Mouse (Mus musculus): ENCODE results near the gene Rph3al. TPM values are rescaled to one million over a fixed set of nuclear protein-coding genes. Genes with fewer than 3 reads are reported as not detected.

Rph3al gene
- polyA plus RNA-seq, 1 experiment from 2014 or later, result 1.7 TPM

DNA sequence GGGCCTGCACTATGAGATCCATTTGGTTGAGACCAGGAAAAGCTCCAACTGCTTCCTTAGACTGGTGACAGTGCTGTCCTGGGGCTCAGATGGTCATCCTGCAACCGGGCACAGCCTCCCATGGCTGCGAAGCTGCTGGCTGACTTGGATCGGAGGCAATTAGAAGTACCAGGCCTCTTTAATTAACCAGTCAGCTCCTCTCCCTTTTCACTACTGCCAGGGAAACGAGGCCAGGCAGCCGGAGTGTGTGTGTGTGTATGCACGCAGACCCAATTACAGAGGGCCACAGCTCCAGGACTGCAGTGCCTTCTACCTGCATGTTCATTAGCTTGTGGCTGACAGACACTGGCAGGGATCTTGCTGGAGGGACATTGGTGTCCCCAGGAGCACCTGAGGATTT lies 36.9 kb downstream of the Rph3al start:
- Histone ChIP-seq H3K4me1 (peaks cover 18% of the 10 kb centered on the region), H3K9me3 (peaks cover 4% of the 10 kb centered on the region; the same call in 1 of the 2 replicates), H3K4me2 (no peak overlapping the region), H3K27ac (peak overlapping the region; percentile 50), H3K27me3 (0 out of 2 replicates have a peak, but pooled peaks cover under 1% of the 10 kb centered on the region), H3K4me3 (replicated peaks) (no peak overlapping the region), H3K9ac (no peak overlapping the region), H3K36me3 (replicated peaks) (no peaks in the 10 kb centered on the region)
- 45% methylated on average over 6 of the region's 6 CpGs for WGBS
- ATAC-seq (ENCODE audit: low FRiP score), result no peak

DNA sequence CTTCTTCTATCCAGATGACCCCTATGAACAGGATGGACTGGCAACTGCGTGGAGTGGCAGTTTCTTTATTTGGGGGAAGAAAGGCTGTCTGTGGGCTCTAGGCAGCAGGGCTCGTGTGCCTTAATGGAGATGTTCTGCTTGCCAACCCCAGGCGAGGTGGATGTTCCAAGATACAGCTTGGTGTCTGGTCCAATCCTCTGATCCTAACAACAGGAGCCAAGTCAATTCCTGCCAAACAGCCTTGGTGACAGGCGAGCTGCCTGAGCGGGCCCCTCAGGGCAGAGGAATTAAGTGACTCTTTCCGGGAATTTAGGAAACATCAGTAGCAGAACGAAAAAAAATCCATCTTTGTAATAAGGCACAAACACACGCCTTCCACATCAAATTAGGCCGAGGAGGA lies 38.6 kb downstream of the Rph3al start:
- Histone ChIP-seq H3K4me1 (peaks cover 14% of the 10 kb centered on the region), H3K36me3 (replicated peaks) (no peaks in the 10 kb centered on the region), H3K4me3 (replicated peaks) (no peak overlapping the region), H3K27me3 (0 out of 2 replicates have a peak, but pooled peaks cover 6% of the 10 kb centered on the region), H3K27ac (no peak overlapping the region), H3K9ac (no peak overlapping the region), H3K4me2 (no peak overlapping the region), H3K9me3 (peaks cover 4% of the 10 kb centered on the region; the same call in 1 of the 2 replicates)
- ATAC-seq (ENCODE audit: low FRiP score), result no peak
- WGBS, result 58% methylated on average over 9 of the region's 9 CpGs

DNA sequence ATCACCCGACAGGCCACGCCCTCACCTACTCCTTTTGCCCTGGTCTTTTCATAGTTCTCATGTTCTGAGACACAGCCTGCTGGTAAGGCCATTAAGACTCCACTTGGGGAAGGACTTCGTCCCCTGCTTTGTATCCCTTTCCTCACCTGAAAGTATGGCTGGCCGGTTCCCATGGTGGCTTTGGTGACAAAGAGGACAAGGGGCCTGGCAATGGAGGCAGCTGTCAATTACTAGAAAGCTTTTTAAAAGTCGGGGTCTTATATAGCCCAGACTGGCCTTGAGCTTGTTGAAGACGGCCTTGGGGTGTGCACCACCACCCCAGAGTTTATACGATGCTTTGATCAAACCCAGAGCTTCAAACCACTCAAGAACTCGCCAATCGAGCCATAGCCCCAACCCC lies 39.7 kb downstream of the Rph3al start:
- no peaks in the 10 kb centered on the region for H3K36me3 ChIP-seq (replicated peaks)

DNA sequence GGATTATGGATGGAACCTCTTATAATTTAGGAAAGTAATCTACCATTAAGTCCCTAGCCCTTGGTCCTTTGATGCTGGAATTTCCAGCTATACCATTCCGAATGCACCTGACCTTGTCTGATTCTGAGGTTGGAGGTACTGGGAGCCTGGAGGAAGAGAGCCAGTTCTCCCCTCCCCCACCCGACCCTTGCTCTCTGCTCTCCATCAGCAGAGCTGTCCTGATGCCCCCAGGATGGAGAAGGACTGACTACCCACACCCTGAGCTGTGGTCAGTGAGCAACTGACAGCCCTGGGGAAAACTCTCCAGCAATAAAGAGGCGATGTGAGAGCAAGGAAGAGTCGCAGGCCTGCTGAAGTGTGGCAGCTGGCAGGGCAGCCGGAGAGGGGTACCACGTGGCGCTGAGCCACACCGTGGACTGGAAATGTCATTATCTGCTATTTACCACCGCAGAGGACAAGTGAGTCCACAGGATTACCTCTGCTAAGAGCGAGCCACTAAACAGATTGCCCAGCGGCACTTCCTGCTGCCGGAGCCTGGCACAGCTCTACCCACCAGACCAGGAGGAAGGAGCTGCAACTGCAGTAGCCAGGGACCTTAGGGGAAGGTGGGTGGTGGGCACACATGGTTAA lies 43.3 kb downstream of the Rph3al start:
- Histone ChIP-seq H3K27me3 (0 out of 2 replicates have a peak, but pooled peaks cover 6% of the 10 kb centered on the region), H3K4me1 (peaks cover 9% of the 10 kb centered on the region), H3K9me3 (no peaks in the 10 kb centered on the region), H3K4me3 (replicated peaks) (no peak overlapping the region), H3K9ac (no peak overlapping the region), H3K27ac (no peak overlapping the region), H3K4me2 (no peak overlapping the region), H3K36me3 (replicated peaks) (no peaks in the 10 kb centered on the region)
- WGBS, result 77% methylated on average over 12 of the region's 12 CpGs
- ATAC-seq (ENCODE audit: low FRiP score), result no peak

More for the DNA sequence above, 39.7 kb downstream of the Rph3al start:
- H3K4me1 ChIP-seq, result peaks cover 14% of the 10 kb centered on the region; the same call in 1 of the 2 replicates
- 0 out of 2 replicates have a peak, but pooled peaks cover 6% of the 10 kb centered on the region for H3K27me3 ChIP-seq
- H3K27ac ChIP-seq, result no peak overlapping the region
- H3K4me2 ChIP-seq, result no peak overlapping the region
- no peak overlapping the region for H3K9ac ChIP-seq
- no peak overlapping the region for H3K4me3 ChIP-seq (replicated peaks)
- ATAC-seq (ENCODE audit: low FRiP score), result no peak
- H3K9me3 ChIP-seq, result peaks cover 2% of the 10 kb centered on the region; the same call in 1 of the 2 replicates
- WGBS, result 92% methylated on average over 9 of the region's 9 CpGs

DNA sequence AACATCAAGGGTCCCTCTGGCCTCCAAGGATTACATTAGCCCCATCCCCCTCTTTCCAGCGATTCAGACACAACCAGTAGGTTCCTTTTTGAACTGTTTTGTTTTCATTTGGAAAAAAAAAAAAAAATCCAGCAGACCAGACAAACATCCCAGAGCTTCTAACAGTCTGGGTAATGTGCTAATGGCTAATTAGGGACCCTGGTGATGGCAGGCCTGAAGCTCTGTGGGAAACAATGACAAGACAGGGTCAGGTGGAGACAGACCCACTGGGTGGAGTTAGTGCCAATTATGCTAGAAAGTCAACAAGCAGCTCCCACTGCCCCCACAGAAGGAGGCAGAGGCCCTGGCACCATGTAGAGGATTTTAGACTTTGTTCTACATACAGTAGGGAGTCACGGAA lies 44.3 kb downstream of the Rph3al start:
- WGBS, result 62% methylated on average over 2 of the region's 2 CpGs
- Histone ChIP-seq H3K4me3 (replicated peaks) (no peak overlapping the region), H3K4me1 (peaks cover 9% of the 10 kb centered on the region), H3K36me3 (replicated peaks) (no peaks in the 10 kb centered on the region), H3K9ac (no peak overlapping the region), H3K27me3 (0 out of 2 replicates have a peak, but pooled peaks cover 6% of the 10 kb centered on the region), H3K4me2 (no peak overlapping the region), H3K27ac (no peak overlapping the region), H3K9me3 (no peaks in the 10 kb centered on the region)
- no peak for ATAC-seq (ENCODE audit: low FRiP score)

- Histone ChIP-seq H3K4me1 (no peaks in the 10 kb centered on the region; the same call in 1 of the 2 replicates), H3K4me3 (replicated peaks) (no peak overlapping the region), H3K9ac (no peak overlapping the region), H3K9me3 (no peaks in the 10 kb centered on the region), H3K27ac (no peak overlapping the region), H3K27me3 (no peaks in the 10 kb centered on the region), H3K4me2 (no peak overlapping the region), H3K36me3 (replicated peaks) (no peaks in the 10 kb centered on the region)
- WGBS, result 90% methylated on average over 3 of the region's 3 CpGs
- ATAC-seq (ENCODE audit: low FRiP score), result no peak
These were observed 50.9 kb downstream of the Rph3al start for GRCm38 (mm10) chr11:75887349-75887748.

GRCm38 (mm10) chr11:75881234-75881633 lies 57.0 kb downstream of the Rph3al start:
- Histone ChIP-seq H3K27me3 (no peaks in the 10 kb centered on the region), H3K4me2 (no peak overlapping the region), H3K4me1 (peaks cover 5% of the 10 kb centered on the region; the same call in 1 of the 2 replicates), H3K36me3 (replicated peaks) (no peaks in the 10 kb centered on the region), H3K9ac (no peak overlapping the region), H3K9me3 (no peaks in the 10 kb centered on the region), H3K4me3 (replicated peaks) (no peak overlapping the region), H3K27ac (no peak overlapping the region)
- 91% methylated on average over 3 of the region's 3 CpGs for WGBS
- ATAC-seq (ENCODE audit: low FRiP score), result no peak

DNA sequence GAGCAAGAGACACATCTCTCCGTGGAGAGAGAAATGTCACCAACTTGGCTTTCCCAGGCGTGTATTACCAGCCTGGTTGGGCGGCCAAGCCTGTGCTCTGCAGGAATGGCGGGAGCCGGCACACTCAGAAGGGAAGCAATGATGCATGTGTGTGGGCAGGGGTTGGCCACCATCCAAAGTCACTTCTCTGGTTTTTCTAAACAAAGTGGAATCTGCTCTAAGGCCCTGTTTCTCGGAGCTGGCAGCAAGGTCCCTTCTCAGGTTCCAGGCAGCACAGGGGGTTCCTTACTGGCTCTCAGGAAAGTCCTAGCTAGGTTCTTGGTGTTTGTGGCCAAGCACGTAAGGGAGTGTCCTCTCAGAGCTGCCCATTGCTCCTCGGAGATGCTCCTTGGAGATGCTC lies 58.2 kb downstream of the Rph3al start:
- no peaks in the 10 kb centered on the region for H3K36me3 ChIP-seq (replicated peaks)
- no peaks in the 10 kb centered on the region for H3K9me3 ChIP-seq
- H3K4me2 ChIP-seq, result no peak overlapping the region
- ATAC-seq (ENCODE audit: low FRiP score), result no peak
- no peaks in the 10 kb centered on the region for H3K27me3 ChIP-seq
- no peak overlapping the region for H3K4me3 ChIP-seq (replicated peaks)
- no peak overlapping the region for H3K27ac ChIP-seq
- 66% methylated on average over 8 of the region's 8 CpGs for WGBS
- peaks cover 8% of the 10 kb centered on the region; the same call in 1 of the 2 replicates for H3K4me1 ChIP-seq
- no peak overlapping the region for H3K9ac ChIP-seq

DNA sequence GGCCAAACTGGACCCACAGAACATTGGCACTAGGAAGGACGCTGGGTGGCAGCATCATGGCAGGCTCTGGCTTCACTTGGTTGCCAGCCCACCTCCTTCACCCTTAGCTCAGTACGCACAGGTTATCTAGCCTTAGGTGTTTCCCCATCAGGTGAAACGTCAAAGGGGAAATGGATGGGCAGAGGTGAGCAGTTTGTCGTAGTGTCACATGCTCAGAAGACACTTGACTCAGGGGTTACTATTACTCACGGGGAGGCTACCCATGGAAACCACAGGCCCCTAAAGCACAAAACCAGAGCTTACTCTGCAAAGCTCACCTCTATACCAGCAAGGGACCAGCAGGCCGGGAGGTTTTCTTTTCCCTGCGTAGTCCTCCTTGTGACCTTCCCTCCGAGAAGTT lies 59.8 kb downstream of the Rph3al start:
- Histone ChIP-seq H3K27me3 (no peaks in the 10 kb centered on the region), H3K9ac (no peak overlapping the region), H3K4me1 (peaks cover 8% of the 10 kb centered on the region; the same call in 1 of the 2 replicates), H3K9me3 (no peaks in the 10 kb centered on the region), H3K4me2 (no peak overlapping the region), H3K27ac (no peak overlapping the region), H3K4me3 (replicated peaks) (no peak overlapping the region), H3K36me3 (replicated peaks) (no peaks in the 10 kb centered on the region)
- no peak for ATAC-seq (ENCODE audit: low FRiP score)
- WGBS, result 88% methylated on average over 8 of the region's 8 CpGs

GRCm38 (mm10) chr11:75876043-75876780 lies 62.0 kb downstream of the Rph3al start:
- no peak overlapping the region for H3K9ac ChIP-seq
- no peak for ATAC-seq (ENCODE audit: low FRiP score)
- H3K36me3 ChIP-seq (replicated peaks), result no peaks in the 10 kb centered on the region
- H3K27me3 ChIP-seq, result no peaks in the 10 kb centered on the region
- H3K4me3 ChIP-seq (replicated peaks), result no peak overlapping the region
- H3K27ac ChIP-seq, result no peak overlapping the region
- WGBS, result 50% methylated on average over 15 of the region's 15 CpGs
- H3K4me2 ChIP-seq, result no peak overlapping the region
- H3K9me3 ChIP-seq, result no peaks in the 10 kb centered on the region
- H3K4me1 ChIP-seq, result peaks cover 11% of the 10 kb centered on the region; the same call in 1 of the 2 replicates

DNA sequence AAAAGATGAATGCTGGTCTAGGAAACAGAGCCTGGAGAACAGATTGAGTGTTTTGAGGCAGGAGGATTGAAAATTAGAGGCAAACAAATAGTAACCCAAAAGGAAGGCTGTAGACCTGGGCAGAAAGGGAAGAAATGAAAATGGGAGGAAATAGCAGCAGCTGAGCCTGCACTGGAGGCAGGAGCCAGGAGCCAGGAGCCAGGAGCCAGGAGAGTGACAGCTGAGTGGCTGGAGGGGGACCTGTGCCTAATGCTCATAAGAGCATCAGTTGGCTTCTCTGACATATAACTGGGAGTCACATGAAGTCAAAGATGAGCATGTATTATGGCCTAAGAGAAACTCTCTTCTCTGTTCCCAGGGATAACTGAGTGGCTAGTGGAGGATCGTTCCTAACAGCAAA lies 66.5 kb downstream of the Rph3al start:
- Histone ChIP-seq H3K9me3 (no peaks in the 10 kb centered on the region), H3K4me1 (peaks cover 29% of the 10 kb centered on the region), H3K27me3 (no peaks in the 10 kb centered on the region), H3K9ac (no peak overlapping the region), H3K4me3 (replicated peaks) (no peak overlapping the region), H3K27ac (no peak overlapping the region), H3K36me3 (replicated peaks) (no peaks in the 10 kb centered on the region), H3K4me2 (no peak overlapping the region)
- WGBS, result 85% methylated on average over 1 of the region's 1 CpGs
- ATAC-seq (ENCODE audit: low FRiP score), result no peak

GRCm38 (mm10) chr11:75870947-75871346 lies 67.3 kb downstream of the Rph3al start:
- Histone ChIP-seq H3K36me3 (replicated peaks) (no peaks in the 10 kb centered on the region), H3K27ac (peak overlapping the region; percentile 60), H3K4me3 (replicated peaks) (no peak overlapping the region), H3K4me1 (peaks cover 23% of the 10 kb centered on the region), H3K27me3 (no peaks in the 10 kb centered on the region), H3K4me2 (no peak overlapping the region), H3K9ac (no peak overlapping the region), H3K9me3 (no peaks in the 10 kb centered on the region)
- 33% methylated on average over 4 of the region's 4 CpGs for WGBS
- ATAC-seq (ENCODE audit: low FRiP score), result 0 out of 2 replicates have a peak, but pooled peaks have one; percentile 30
